Mouse (Mus musculus) limb, embryonic 11.5 days (tissue): ENCODE measurements around the gene Eftud2. TPM values are rescaled to one million over a fixed set of nuclear protein-coding genes. Genes with fewer than 3 reads are reported as not detected.

Source experiments
- ATAC-seq: fragments of 200-750 bp; cut with Nextera tagmentation; 2 replicates; pipeline ENCODE4 v1.8.0; 2017; ENCODE audit warnings: low read depth; ENCODE audit not compliant: insufficient number of reproducible peaks, low FRiP score, low TSS enrichment
- DNase-seq: peaks from one replicate; pipeline ENCODE4 v3.0.0-alpha.2; 2015; ENCODE audit warnings: low spot score
- H3K27ac ChIP-seq: fragments of 300-500 bp; sonication (generic); replicated peaks from 2 replicates; pipeline ENCODE4 v1.5.1; 2014; ENCODE audit warnings: low read depth, mild to moderate bottlenecking, low read length
- H3K27me3 ChIP-seq: fragments of 300-500 bp; sonication (generic); 2 replicates; pipeline ENCODE4 v1.6.1; 2014; ENCODE audit warnings: mild to moderate bottlenecking, low read length, mixed read lengths; ENCODE audit not compliant: control insufficient read depth, insufficient read depth
- H3K36me3 ChIP-seq: fragments of 300-500 bp; sonication (generic); 2 replicates; pipeline ENCODE4 v1.6.1; 2014; ENCODE audit warnings: mild to moderate bottlenecking, low read length, moderate library complexity, mixed read lengths; ENCODE audit not compliant: control insufficient read depth, insufficient read depth
- H3K4me1 ChIP-seq: fragments of 300-500 bp; sonication (generic); 2 replicates; pipeline ENCODE4 v1.6.1; 2014; ENCODE audit warnings: low read length, mixed read lengths; ENCODE audit not compliant: control insufficient read depth, insufficient read depth
- H3K4me2 ChIP-seq: fragments of 300-500 bp; sonication (generic); 2 replicates; pipeline ENCODE4 v1.6.1; 2014; ENCODE audit warnings: low read depth, mild to moderate bottlenecking, moderate library complexity; ENCODE audit not compliant: severe bottlenecking
- H3K4me3 ChIP-seq: fragments of 300-500 bp; sonication (generic); 2 replicates; pipeline ENCODE4 v1.5.1; 2014; ENCODE audit warnings: low read depth, low read length
- H3K9ac ChIP-seq: fragments of 300-500 bp; sonication (generic); 2 replicates; pipeline ENCODE4 v1.6.1; 2014; ENCODE audit warnings: mild to moderate bottlenecking, low read length
- H3K9me3 ChIP-seq: fragments of 300-500 bp; sonication (generic); 2 replicates; pipeline ENCODE4 v1.6.1; 2016; ENCODE audit warnings: low read length; ENCODE audit not compliant: control insufficient read depth
- WGBS: fragments of 180-500 bp; shearing (Covaris S2); extraction: QIAGEN DNeasy Blood & Tissue Kit; methylation state at CpG from one replicate; pipeline ENCODE4 v1.1.7; 2014; 5-methylcytosine and 5-hydroxymethylcytosine counted together
- polyA plus RNA-seq: library from polyadenylated mRNA; unstranded; fragments of >200 nt; fragmentation: Nextera tagmentation; extraction: Ambion mirVana; gene quantifications from 2 replicates; pipeline ENCODE4 v1.2.1, GENCODE M21; 2014

Eftud2 gene
- polyA plus RNA-seq, 1 experiment from 2014 or later = 276 TPM

- Histone ChIP-seq H3K27me3 (no peaks in the 10 kb centered on the region), H3K36me3 (peaks cover 23% of the 10 kb centered on the region), H3K27ac (no peak overlapping the region), H3K4me3 (no peak overlapping the region), H3K9me3 (no peaks in the 10 kb centered on the region), H3K4me2 (no peak overlapping the region), H3K9ac (no peak overlapping the region), H3K4me1 (no peaks in the 10 kb centered on the region)
- no peak for ATAC-seq
- no peak for DNase-seq
- WGBS = 86% methylated on average over 9 of the region's 9 CpGs
Observed at GRCm38 (mm10) chr11:102836146-102836545, 44.6 kb downstream of the Eftud2 start.

- Histone ChIP-seq H3K9me3 (no peaks in the 10 kb centered on the region), H3K4me3 (no peak within 1 kb of the TSS), H3K9ac (no peak within 1 kb of the TSS), H3K4me1 (no peaks in the 10 kb centered on the region), H3K27ac (no peak within 1 kb of the TSS), H3K27me3 (no peaks in the 10 kb centered on the region), H3K4me2 (no peak within 1 kb of the TSS), H3K36me3 (peaks cover 20% of the 10 kb centered on the region; the same call in 1 of the 2 replicates)
- no peak for ATAC-seq
- 72% methylated on average over 4 of the region's 4 CpGs for WGBS
- no peak for DNase-seq
Observed at GRCm38 (mm10) chr11:102835549-102835948, 45.2 kb downstream of the Eftud2 start, which contains the start of gene Higd1b. Gene Higd1b, plus strand, starts transcription at chr11:102835849.

- Histone ChIP-seq H3K9ac (0 out of 2 replicates have a peak overlapping the region, but pooled peaks have one; percentile 7), H3K4me1 (no peaks in the 10 kb centered on the region), H3K27ac (no peak overlapping the region), H3K4me2 (no peak overlapping the region), H3K4me3 (no peak overlapping the region), H3K36me3 (peaks cover 10% of the 10 kb centered on the region; the same call in 1 of the 2 replicates), H3K9me3 (no peaks in the 10 kb centered on the region), H3K27me3 (no peaks in the 10 kb centered on the region)
- ATAC-seq (no peak), DNase-seq (no peak)
- 91% methylated on average over 10 of the region's 10 CpGs for WGBS
Observed at GRCm38 (mm10) chr11:102834219-102834618, 46.6 kb downstream of the Eftud2 start.

- 71% methylated on average over 18 of the region's 18 CpGs for WGBS
- H3K4me2 ChIP-seq = no peak overlapping the region
- no peak for DNase-seq
- H3K36me3 ChIP-seq = peaks cover 8% of the 10 kb centered on the region; the same call in 1 of the 2 replicates
- ATAC-seq = no peak
- H3K27ac ChIP-seq = no peak overlapping the region
- no peak overlapping the region for H3K4me3 ChIP-seq
- H3K9ac ChIP-seq = no peak overlapping the region
- H3K27me3 ChIP-seq = no peaks in the 10 kb centered on the region
- H3K9me3 ChIP-seq = no peaks in the 10 kb centered on the region
- no peaks in the 10 kb centered on the region for H3K4me1 ChIP-seq
Observed at GRCm38 (mm10) chr11:102832700-102833297, 48.0 kb downstream of the Eftud2 start.

GRCm38 (mm10) chr11:102830276-102830675 lies 50.5 kb downstream of the Eftud2 start:
- H3K9ac ChIP-seq = no peak overlapping the region
- no peaks in the 10 kb centered on the region for H3K27me3 ChIP-seq
- no peaks in the 10 kb centered on the region for H3K4me1 ChIP-seq
- no peaks in the 10 kb centered on the region for H3K9me3 ChIP-seq
- no peak overlapping the region for H3K27ac ChIP-seq
- no peaks in the 10 kb centered on the region for H3K36me3 ChIP-seq
- no peak overlapping the region for H3K4me3 ChIP-seq
- 76% methylated on average over 4 of the region's 4 CpGs for WGBS
- H3K4me2 ChIP-seq = no peak overlapping the region
- ATAC-seq (no peak), DNase-seq (no peak)

GRCm38 (mm10) chr11:102827097-102827496 lies 53.7 kb downstream of the Eftud2 start:
- H3K9me3 ChIP-seq = no peaks in the 10 kb centered on the region
- no peaks in the 10 kb centered on the region for H3K36me3 ChIP-seq
- H3K9ac ChIP-seq = no peak overlapping the region
- H3K4me2 ChIP-seq = no peak overlapping the region
- no peak overlapping the region for H3K4me3 ChIP-seq
- WGBS = 52% methylated on average over 4 of the region's 4 CpGs
- H3K27me3 ChIP-seq = no peaks in the 10 kb centered on the region
- DNase-seq (no peak), ATAC-seq (no peak)
- no peak overlapping the region for H3K27ac ChIP-seq
- no peaks in the 10 kb centered on the region for H3K4me1 ChIP-seq

GRCm38 (mm10) chr11:102826476-102826875 lies 54.3 kb downstream of the Eftud2 start:
- Histone ChIP-seq H3K36me3 (no peaks in the 10 kb centered on the region), H3K4me3 (no peak overlapping the region), H3K4me2 (no peak overlapping the region), H3K9ac (no peak overlapping the region), H3K27ac (no peak overlapping the region), H3K4me1 (no peaks in the 10 kb centered on the region), H3K9me3 (no peaks in the 10 kb centered on the region), H3K27me3 (no peaks in the 10 kb centered on the region)
- 63% methylated on average over 2 of the region's 2 CpGs for WGBS
- ATAC-seq (no peak), DNase-seq (no peak)

GRCm38 (mm10) chr11:102821231-102821630 lies 59.6 kb downstream of the Eftud2 start:
- no peak overlapping the region for H3K9ac ChIP-seq
- no peak overlapping the region for H3K27ac ChIP-seq
- no peaks in the 10 kb centered on the region for H3K9me3 ChIP-seq
- H3K27me3 ChIP-seq = no peaks in the 10 kb centered on the region
- ATAC-seq (no peak), DNase-seq (peak; percentile 43)
- H3K4me1 ChIP-seq = peaks cover under 1% of the 10 kb centered on the region; the same call in 1 of the 2 replicates
- H3K36me3 ChIP-seq = no peaks in the 10 kb centered on the region
- no peak overlapping the region for H3K4me3 ChIP-seq
- no peak overlapping the region for H3K4me2 ChIP-seq
- WGBS = 60% methylated on average over 6 of the region's 6 CpGs

GRCm38 (mm10) chr11:102820432-102820831 lies 60.4 kb downstream of the Eftud2 start:
- H3K4me2 ChIP-seq = no peak overlapping the region
- H3K4me3 ChIP-seq = no peak overlapping the region
- DNase-seq (peak; percentile 32), ATAC-seq (no peak)
- H3K9me3 ChIP-seq = no peaks in the 10 kb centered on the region
- peaks cover 6% of the 10 kb centered on the region; the same call in 1 of the 2 replicates for H3K4me1 ChIP-seq
- H3K36me3 ChIP-seq = no peaks in the 10 kb centered on the region
- no peaks in the 10 kb centered on the region for H3K27me3 ChIP-seq
- no peak overlapping the region for H3K9ac ChIP-seq
- no peak overlapping the region for H3K27ac ChIP-seq
- WGBS = 8% methylated on average over 3 of the region's 3 CpGs
